Mouse (Mus musculus): ENCODE data around the gene Msh4.

GRCm38 (mm10) chr3:153908919-153909318, 3.0 kb upstream of the Msh4 start:
- TF ChIP-seq CTCF (IDR thresholded peaks at IDR 0.05; ENCODE audit: low read depth) (no peak), EP300 (IDR thresholded peaks at IDR 0.05; ENCODE audit: low read depth) (no peak)
